Mouse (Mus musculus) left cerebral cortex, postnatal 14 days (tissue): ENCODE data around the gene Acsf3. TPM values are rescaled to one million over a fixed set of nuclear protein-coding genes. Genes with fewer than 3 reads are reported as not detected.

Experiments
- DNase-seq, 2 experiments: peaks; one replicate each; pipeline ENCODE4 v3.0.0; 2021 to 2022; ENCODE audit warnings: low spot score in 2 of 2, mixed read lengths in 1 of 2
- intact Hi-C: fragments of 180-260 bp; cut with DNase I; formaldehyde crosslinking; loops from one replicate; pipeline ENCODE4 v1.15.1; 2025
- total RNA-seq, 2 experiments: library from RNA; stranded (reverse); gene quantifications; 2 replicates each; pipeline ENCODE4 v1.2.3; 2021

Gene Acsf3
- total RNA-seq, 2 experiments from 2014 or later: 19.0 to 20.9 TPM

- intact Hi-C loops: no loop called here
- no peak for DNase-seq
Observed at GRCm38 (mm10) chr8:122758597-122758996, 16.7 kb upstream of the Acsf3 start.

GRCm38 (mm10) chr8:122760116-122760515, 15.2 kb upstream of the Acsf3 start:
- DNase-seq: no peak
- intact Hi-C loops: no loop called here

DNA sequence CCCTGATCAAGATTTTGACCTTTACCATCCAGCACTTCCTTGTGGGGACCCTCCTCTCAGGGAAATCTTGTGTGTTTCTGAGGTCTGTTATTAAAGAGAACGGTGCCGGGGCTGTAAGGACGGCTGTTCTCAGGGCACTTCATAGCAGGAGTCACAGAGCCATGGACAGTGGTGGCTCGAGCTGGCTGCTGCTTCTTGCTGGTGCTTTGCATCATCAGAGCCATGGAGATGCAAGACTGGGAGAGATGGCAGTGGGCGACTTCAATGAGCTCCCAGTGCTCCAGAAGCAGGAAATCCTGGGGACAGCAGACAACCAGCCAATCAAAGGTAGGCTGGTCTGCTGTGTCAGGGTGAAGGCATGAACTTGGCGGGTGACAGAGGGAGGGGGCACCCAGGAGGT, 14.2 kb upstream of the Acsf3 start:
- intact Hi-C loops: no loop called here
- DNase-seq: no peak

DNA sequence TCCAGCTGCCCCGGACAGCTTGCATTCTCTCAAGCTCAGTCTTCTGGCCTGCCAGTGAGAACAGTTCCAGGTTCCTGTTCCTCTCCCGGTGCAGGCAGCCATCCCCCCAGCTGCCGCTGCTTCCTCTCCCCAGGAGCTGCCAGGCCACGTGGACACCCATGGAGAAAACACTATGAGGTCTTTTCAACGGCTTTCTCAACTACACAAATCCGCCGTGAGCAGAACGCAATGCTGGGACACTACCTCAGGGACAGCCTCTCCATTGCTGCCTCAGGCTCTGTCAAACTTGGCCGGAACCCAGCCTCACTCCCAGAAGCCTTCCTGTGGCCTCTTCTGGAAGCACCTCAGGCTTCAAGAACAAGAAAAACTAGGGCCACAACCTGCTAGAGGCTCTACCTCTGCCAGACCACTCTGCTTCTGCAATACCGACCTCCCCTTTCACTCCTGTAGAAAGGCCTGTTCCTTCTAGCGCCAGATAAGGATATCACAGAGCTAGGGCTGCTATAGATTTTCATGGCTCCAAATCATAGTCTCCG, 12.5 kb upstream of the Acsf3 start:
- intact Hi-C loops: no loop called here
- DNase-seq: no peak

GRCm38 (mm10) chr8:122763267-122763738, 12.0 kb upstream of the Acsf3 start:
- intact Hi-C loops: no loop called here

GRCm38 (mm10) chr8:122764790-122765474, 10.4 kb upstream of the Acsf3 start:
- DNase-seq: no peak
- intact Hi-C loops: no loop called here

More at GRCm38 (mm10) chr8:122763267-122763738, 12.0 kb upstream of the Acsf3 start:
- no peak for DNase-seq

DNA sequence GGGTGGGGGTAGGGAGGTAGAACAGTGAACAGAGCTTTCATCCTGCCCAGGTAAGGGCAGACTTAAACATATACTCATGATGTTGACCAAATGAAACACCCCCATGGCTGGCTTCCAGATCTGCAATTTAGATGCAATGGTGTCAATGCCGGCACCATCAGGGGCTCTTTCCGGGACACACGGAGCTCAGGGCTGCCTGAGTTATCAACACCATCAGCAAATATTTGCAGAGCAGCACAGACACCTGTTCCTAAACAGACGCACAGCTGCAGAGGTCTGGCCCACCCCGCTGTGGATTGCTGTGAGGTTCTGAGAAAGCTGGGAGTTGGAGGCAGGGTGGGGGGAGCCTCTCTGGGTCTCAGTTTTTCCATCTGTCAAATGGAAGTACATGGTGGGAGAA, 9.1 kb upstream of the Acsf3 start:
- intact Hi-C loops: no loop called here
- DNase-seq: no peak

DNA sequence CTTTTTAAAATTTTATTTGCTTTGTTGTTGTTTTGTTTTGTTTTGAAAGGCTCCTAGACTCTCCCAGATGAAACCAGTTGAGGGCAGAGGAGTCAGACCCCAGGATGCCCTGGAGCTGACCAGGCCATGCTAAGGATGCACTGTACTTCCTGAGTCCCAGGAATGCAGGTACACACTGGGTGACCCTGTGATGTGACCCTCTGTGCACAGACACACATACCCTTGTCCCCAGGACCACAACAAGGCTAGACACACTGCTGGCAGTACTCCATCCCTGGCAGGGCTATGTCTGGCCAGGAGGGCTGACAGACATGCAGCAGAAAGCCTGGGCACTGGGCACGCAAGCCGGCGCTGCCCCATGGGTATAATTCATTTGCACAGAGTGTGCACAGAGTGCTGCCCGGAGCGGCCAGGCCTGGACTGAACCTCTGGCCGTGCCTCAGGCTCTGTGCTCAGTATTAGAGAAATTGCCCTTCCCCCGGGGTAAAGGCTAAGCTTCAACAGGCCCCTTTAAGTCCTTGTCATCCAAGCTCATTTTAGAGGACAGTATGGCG, 8.6 kb upstream of the Acsf3 start:
- intact Hi-C loops: no loop called here
- no peak for DNase-seq

- intact Hi-C loops: no loop called here
- DNase-seq: no peak
Observed at GRCm38 (mm10) chr8:122767229-122767628, 8.1 kb upstream of the Acsf3 start.

GRCm38 (mm10) chr8:122769251-122770058, 5.8 kb upstream of the Acsf3 start:
- peak; percentile 69 to 81 for DNase-seq
- intact Hi-C loops: no loop called here

- no peak for DNase-seq
Observed at GRCm38 (mm10) chr8:122772431-122773060, 2.7 kb upstream of the Acsf3 start.

DNA sequence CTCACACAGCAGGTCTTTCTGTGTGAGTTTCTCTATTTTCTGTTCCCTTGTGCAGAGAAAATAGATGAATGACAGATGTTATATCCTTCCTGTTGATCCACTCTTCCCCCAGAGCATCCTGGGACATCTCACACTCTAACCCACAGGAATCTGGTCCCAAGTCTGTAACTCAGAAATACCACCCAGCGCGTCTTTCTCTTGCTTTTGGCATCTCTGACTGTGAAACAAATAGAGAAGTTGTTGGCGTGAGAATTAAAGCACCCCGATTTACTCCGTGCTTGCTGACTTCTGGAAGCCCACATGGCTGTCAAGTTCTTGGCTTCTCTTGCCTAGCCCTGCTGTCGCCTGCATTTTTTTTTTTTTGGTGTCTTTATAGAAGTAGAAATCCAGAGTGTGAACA, 2.4 kb downstream of the Acsf3 start:
- DNase-seq: no peak
- intact Hi-C loops: loop anchor here (5.0 kb wide), 1 partner anchor 100 kb away; no protein-coding TSS in a partner anchor

More at GRCm38 (mm10) chr8:122772431-122773060, 2.7 kb upstream of the Acsf3 start:
- intact Hi-C loops: no loop called here

GRCm38 (mm10) chr8:122778703-122779239, 3.5 kb downstream of the Acsf3 start:
- intact Hi-C loops: loop anchor here (5.0 kb wide), 1 partner anchor 101 kb away; no protein-coding TSS in a partner anchor
- DNase-seq: no peak

DNA sequence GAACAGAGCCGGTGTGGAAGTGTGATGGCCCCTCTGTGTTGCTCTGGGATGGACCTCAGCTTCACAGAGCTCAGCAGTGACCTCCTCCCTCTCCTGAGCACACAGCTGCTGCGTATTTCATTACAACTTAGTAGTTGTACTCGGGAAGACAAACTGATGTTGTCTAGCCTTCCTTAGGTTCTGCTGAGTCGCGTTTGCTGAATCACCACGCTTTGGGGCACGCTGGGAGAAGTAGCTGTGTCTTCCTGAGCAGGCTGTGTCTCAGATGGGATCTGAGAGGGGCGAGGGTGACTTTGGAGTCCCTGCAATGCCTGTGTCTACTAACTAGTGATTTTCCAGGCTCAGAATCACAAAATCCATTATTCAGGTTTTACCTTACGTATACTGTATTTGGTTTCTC, 4.0 kb downstream of the Acsf3 start:
- intact Hi-C loops: loop anchor here (5.0 kb wide), 1 partner anchor 102 kb away; no protein-coding TSS in a partner anchor
- no peak for DNase-seq

DNA sequence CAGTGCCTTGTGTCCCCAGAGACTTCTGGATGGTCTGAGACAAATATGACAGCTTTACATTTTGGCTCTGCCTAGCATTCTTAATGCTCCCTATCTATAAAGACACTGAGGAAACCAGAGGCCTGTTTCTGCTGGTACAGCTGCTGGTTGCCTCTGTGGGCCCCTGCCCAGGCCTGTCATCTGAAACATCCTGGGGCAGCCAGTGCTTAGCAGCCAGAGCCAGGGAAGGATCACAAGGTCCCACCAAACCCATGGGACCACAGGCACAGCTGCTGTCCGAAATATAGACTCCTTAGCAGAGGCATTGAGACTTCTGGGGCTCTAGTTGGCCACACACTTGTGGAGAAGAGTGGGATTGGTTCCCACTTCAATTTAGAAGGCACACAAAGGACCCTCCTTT, 9.5 kb downstream of the Acsf3 start:
- intact Hi-C loops: no loop called here

GRCm38 (mm10) chr8:122789796-122790195, 14.5 kb downstream of the Acsf3 start:
- intact Hi-C loops: no loop called here
- DNase-seq: no peak

More for the DNA sequence above, 9.5 kb downstream of the Acsf3 start:
- DNase-seq: no peak

DNA sequence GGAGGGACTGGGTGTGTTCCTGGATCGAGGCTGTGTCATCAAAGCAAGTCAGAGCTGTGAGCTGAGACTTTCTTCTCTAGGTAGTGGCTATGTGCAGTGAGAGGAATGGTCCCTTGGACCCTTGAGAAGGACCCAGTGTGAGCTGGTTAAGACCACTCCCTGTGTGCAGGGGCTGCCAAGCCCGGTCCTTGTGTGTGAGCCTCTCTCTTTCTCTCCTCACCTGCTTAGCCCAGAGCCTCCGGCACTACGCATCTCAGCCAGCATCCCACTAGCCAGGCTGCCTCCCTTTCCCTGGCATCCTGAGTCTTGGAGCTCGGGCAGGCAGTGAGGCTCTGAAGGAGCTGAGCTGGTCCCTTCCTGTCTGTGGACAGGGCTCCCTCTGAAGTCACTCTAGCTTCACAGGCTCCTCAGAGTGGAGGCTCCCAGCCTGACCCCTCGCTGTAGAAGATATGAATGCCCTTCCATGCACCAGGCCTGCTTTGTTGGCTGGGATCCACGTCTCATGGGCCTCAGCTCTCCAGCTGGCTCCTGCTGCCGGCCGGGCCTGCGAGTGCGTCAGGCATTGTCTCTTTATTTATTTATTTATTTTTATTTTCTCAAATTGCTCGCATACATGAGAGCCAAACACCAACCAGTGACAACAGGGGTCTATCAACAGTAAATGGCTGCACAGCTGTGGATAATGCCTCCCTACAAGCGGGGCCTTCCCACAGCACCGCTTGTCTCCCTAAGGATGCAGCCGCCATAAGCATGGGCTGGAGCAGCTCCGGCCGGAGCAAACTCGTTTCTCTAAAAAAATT, 18.3 kb downstream of the Acsf3 start:
- no peak for DNase-seq
- intact Hi-C loops: no loop called here

DNA sequence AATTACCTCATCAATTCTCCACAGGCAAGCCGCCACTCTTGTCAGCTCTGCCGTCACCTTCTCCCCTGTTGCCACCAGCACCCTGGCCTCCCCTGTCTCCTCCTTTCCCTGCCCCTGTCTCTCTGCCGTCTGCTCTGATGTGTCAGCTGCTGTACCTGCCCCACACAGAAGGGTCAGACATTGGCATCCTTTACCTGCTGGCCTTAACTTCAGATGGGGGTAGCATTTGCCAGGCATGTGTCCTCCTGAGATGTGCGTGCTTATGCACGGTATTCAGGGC, 18.8 kb downstream of the Acsf3 start:
- intact Hi-C loops: no loop called here
- DNase-seq: no peak
